Mouse (Mus musculus) spleen, embryonic (tissue): ENCODE measurements around the gene Fto.

Experiments used
- CTCF ChIA-PET: fragments of 350-600 bp; sonication (Branson Sonifier 250); formaldehyde crosslinking; loops from one replicate; lab custom pipeline; 2022; lab: Charles Lee

Fto gene

DNA sequence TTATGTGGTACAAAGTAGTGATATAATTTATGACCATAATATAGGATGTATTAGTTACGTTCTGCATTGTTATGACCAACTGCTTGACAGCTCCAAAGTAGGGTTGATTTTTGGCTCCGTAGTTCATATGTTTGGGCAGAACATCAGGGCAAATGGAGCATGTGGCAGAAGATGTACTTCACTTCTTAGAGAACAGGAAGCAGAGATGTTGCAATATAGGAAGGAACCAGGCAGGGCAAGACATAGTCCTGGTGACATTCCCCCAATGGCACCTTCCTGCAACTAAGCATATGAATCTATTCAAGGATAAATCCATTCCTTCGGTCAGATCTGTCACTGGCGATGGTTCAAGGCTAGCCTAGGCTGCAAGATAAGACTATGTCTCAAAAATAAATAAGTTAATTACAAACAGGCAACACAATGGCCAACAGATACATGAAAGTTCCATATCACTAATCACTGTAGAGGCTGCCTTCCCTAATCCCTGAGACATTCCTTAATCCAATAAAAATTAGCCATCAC lies 44.2 kb downstream of the Fto start:
- CTCF ChIA-PET, result no interaction called here

DNA sequence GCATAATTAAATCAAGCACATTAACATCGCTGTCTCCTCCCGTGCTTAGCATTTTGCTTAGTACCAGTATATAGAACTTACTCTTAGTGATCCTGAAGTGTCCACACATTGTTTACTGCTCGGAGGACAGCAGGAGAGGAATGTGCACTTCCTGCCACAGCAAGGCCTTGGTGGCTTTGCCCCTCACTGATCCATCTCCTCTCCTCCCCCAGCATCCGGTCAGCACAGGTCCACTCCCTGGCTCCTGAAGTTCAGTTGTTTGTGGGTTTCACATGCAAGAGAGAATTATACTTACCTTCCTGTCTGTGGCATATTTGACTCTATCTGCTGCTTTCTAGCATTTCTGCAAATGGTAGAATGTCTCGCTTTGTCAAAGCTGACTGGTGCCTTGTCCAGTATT lies 44.7 kb downstream of the Fto start:
- CTCF ChIA-PET, result no interaction called here

DNA sequence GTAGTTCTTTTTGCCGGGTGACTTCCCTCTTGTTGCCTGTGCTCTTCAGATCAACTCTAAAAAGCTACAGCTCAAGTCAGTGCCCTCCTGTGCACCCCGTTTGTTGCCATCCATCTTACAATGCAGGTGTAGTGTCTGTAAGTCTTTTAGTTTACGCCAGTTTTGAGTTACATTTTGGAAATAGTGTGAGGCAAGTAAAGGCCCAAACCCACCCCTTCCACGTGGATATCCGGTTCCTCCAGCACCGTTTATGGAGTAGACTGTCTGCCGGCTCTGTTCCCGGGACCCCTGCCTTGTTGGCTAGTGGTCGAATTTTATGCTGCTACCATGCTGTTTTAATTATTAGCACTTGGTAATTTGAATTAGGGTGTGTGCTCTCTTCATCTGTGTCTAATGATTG lies 46.2 kb downstream of the Fto start:
- CTCF ChIA-PET, result no interaction called here

GRCm38 (mm10) chr8:91360644-91361357 lies 47.5 kb downstream of the Fto start:
- CTCF ChIA-PET, result no interaction called here

DNA sequence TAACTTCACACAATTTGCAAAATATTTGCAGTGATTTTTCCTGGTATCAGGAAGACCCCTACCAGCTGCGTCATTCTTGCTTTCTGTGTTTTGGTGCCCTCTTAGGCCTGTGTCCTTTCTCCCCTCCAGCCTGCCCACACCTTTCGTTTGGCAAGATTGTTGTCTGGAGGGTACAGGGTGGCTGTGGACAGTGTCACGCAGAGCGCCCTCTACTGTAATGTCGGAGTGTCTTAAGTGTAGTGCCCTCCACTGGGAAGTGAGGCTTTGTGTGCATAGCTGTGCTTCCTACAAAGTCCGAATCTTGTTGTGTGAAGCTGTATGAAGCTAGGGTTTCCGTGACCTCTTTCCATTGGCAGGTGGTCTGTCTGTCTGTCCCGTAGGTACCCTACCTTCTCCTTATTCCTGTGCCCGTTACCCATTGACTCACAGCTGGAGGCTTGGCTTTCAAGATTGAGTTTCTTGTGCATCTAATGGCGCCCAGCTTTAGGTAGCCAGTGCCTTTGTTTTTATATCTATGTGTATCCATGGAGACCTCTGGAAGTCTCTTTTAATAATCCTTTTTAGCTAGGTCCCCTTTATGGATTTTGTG lies 50.0 kb downstream of the Fto start:
- CTCF ChIA-PET, result no interaction called here

- CTCF ChIA-PET, result no interaction called here
Measured at GRCm38 (mm10) chr8:91364216-91364615, 50.9 kb downstream of the Fto start.

DNA sequence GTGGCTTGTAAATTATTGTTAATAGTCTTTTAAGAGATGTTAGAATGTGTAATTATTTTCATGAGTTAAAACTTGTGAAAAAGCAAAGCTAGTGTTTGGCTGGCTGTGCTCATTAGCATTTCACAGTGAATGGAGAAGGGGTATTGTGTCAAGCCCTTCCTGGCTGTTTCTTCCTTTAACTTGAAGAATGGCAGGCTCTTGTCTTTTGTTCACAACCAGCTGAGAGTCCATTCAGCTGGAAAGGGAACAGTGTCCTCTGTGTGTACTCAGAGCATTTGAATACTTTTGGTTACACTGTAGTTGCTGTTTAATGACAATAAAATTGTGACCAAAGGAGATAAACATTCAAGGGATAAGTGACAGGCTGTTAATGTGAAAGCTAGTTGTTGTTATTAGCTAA lies 52.5 kb downstream of the Fto start:
- CTCF ChIA-PET, result no interaction called here

- CTCF ChIA-PET, result no interaction called here
Measured at GRCm38 (mm10) chr8:91370899-91371298, 57.6 kb downstream of the Fto start.

GRCm38 (mm10) chr8:91371995-91372394 lies 58.7 kb downstream of the Fto start:
- CTCF ChIA-PET, result no interaction called here

GRCm38 (mm10) chr8:91372780-91373577 lies 59.7 kb downstream of the Fto start:
- CTCF ChIA-PET, result no interaction called here

DNA sequence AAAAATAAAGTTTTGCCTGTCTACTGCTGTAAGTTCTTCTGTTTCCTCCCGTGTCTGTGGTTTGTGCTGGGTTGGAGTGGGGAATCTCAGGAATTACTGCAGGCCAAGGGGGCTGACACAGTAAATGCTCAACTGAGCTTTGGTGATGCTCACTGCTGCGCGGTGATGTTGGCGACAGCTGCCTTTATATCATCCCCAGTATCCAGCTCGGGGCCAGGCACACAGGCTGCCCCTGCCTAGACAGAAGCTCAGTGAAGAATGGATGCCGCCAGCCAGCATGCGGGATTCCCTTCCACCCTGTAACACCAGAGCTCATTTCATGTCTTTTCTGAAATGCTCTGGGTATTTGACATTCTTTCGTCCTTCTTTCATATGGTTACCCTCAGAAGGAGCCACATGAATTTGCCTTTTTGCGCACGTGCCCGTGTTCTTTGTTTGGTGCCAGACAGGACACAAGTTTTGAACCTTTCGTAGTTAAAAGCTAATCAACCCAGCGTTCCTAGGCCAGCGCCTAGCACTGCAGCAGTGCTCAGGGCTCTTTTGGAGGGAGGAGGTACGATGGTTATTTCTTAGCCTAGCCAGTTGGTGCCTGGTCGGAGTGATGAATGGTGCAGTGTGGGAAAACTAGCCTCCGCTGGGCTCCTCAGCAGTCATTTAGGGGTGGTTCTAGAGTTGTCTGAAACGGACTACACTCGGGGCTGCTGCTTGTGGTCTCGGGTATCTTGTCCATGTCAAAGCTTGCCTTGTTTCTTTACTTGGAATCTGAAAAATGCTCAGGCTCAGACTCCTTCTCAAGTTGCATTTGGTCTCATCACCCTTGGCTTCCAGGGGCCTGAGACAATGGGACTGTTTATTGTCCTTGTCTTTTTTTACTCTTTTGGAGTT lies 62.0 kb downstream of the Fto start:
- CTCF ChIA-PET, result no interaction called here

DNA sequence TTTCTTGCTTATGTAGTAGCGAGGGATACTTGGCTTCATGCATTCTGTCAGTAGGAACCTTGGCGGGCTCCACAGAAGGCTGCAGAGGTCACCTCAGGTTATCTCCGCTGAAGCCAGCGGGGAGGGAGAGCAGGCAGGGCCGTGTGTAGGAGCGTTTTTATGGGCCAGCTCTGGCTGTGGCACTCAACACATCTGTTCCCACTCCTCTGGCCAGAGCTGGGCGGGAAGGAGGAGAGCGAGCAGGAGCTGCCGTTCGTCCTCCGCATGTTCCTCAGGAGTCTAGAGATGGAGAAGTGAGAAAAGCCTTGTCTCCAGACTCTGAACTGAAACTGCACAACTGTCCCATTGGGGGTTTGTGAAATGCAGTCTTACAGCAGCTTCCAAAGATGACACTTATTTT lies 63.5 kb downstream of the Fto start:
- CTCF ChIA-PET, result no interaction called here

DNA sequence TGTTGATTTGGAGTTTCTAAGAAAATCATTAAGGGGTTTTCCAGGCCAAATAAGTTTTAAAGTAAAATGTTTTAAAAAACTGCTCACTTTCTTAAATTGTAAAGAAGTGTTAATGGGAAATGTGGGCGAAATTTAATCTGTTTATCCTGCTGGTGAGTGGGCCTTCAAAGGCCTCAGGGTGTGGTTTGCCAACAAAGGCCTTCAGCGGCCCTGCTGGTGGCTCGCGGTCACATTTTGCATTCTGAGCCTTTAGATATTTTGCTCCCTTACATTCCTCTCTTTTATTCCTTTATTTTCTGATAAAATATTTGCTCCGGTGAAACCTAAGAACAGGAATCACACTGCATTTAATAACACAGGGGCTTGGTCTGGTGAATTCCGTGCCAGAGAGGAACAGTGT lies 64.0 kb downstream of the Fto start:
- CTCF ChIA-PET, result no interaction called here

GRCm38 (mm10) chr8:91378846-91379499 lies 65.6 kb downstream of the Fto start:
- CTCF ChIA-PET, result no interaction called here

DNA sequence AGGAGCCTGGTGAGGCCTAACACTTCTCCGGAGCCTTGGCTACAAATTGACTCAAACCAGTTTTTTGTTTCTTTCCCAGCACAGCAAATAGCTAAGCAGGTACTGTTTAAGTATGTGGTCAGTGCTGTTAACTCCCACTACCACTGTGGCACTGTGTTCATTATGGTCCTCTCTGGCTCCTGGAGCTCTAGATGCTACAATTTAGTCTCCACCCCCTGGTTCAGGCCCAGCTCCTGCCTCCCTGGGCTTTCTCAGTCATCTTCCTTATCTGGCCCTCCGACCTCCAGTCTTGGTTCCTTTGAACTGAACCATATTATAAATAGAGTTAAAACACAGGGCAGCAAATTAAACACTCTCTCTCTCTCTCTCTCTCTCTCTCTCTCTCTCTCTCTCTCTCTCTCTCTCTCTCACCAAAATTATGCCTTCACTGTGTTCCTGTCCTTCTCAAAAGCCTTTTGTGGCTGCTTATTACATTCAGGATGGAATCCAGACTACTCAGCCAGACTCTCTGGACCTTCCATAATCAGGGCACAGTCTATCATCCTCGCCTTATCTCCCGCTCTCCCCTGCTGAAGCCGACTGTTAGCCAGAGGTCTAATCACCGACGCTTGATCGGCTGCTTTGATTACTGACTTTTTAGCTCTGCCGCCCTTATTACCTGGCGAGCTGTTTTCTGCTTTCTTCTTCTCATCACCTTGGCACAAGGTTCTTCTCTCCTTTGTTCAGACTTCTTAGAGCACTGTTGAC lies 67.6 kb downstream of the Fto start:
- CTCF ChIA-PET, result interaction anchor here (0.6 kb wide), 1 partner anchor 65 kb away, joined by 6 read pairs; no protein-coding TSS in a partner anchor

DNA sequence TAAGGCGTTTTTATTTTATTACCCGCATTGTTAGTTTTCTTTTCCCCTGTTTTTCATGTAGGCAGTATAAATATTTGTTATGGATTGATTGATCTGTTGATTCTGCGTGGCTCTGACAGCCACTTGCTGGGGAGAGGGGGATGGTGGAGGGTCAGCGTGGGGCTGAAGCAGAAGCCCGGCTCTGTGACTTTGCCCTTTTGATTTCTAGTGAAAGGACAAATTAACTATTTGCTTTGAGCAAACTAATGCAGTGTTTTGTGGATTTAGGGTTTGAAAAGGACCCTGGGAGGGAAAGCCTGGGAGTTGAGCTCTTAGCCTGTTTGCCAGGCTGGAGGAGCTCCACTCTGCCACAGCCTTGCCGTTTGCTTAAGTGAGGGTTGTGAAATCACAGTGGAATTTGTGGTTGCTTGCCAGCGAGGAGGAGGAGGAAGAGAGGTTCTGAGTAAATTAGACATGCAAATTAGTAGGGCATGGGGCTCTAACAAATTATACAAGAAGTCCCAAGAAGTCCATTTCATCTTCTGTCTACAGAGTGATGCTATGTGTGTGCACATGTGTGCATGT lies 68.3 kb downstream of the Fto start:
- CTCF ChIA-PET, result no interaction called here

- CTCF ChIA-PET, result no interaction called here
Measured at GRCm38 (mm10) chr8:91383210-91383609, 69.9 kb downstream of the Fto start.

- CTCF ChIA-PET, result interaction anchor here (0.6 kb wide), 1 partner anchor 9 kb away, joined by 3 read pairs; no protein-coding TSS in a partner anchor
Measured at GRCm38 (mm10) chr8:91383811-91384210, 70.5 kb downstream of the Fto start.

DNA sequence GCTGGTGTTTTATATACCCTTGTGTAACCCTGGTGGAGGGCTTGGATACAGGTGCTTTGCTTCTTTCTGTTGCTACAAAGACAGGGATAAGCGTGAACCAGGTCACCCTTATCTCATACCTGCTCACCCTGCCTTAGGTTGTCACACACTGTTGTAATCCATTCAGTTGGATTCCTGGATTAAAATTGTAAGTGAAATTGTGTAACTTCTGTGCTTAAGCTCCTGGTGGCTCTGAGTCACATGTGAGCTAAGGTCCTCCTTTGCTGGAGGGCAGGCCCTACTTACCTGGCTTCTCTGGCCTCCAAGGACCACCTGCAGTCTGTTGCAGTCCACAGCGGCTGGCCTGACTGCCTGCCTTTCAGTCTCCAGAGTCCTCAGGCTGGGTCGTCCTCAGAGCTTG lies 71.1 kb downstream of the Fto start:
- CTCF ChIA-PET, result no interaction called here

DNA sequence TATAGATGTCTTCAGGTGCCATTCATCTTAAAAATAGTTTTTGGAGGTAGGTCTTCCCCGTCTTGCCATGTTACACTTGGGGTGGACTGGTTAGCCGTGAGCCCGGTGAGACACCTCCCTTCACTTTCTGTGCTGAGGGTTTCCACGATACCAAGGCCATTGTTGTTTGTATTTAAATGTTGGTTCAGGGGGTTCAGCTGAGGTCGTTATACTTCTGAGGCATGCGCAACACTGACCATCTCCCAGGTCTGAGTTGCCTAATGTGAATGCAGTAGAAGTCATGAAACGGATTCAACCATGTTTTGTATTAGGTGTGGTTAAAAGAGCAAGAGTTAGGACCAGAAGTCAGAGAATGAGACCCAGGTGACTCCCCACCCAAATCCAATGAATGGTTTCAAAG lies 72.5 kb downstream of the Fto start:
- CTCF ChIA-PET, result no interaction called here
